Mouse (Mus musculus): ENCODE measurements around the gene Dnttip2. TPM values are rescaled to one million over a fixed set of nuclear protein-coding genes. Genes with fewer than 3 reads are reported as not detected.
A peak's percentile ranks its signal among the peaks of the same experiment; 100 is the strongest.

Gene Dnttip2
- polyA plus RNA-seq, 1 experiment from 2014 or later, result 48.2 TPM

- peak; percentile 89 for ATAC-seq (ENCODE audit: low read depth)
- peak within 1 kb of the TSS; percentile 92 for H3K4me2 ChIP-seq (ENCODE audit: low read depth, low read length)
- H3K36me3 ChIP-seq (ENCODE audit: control insufficient read depth, insufficient read depth, low read length), result no peaks in the 10 kb centered on the region
- peaks cover 34% of the 10 kb centered on the region for H3K4me1 ChIP-seq (ENCODE audit: control insufficient read depth, insufficient read depth, low read length)
- peak within 1 kb of the TSS; percentile 85 for H3K4me3 ChIP-seq (ENCODE audit: low read depth, low read length)
- 1% methylated on average over 37 of the region's 37 CpGs for WGBS
- H3K9ac ChIP-seq (replicated peaks; ENCODE audit: low read depth, low read length), result peak within 1 kb of the TSS; percentile 99
- no peaks in the 10 kb centered on the region for H3K9me3 ChIP-seq (ENCODE audit: control insufficient read depth, low read length)
- H3K27ac ChIP-seq (ENCODE audit: low read depth, low read length), result peak within 1 kb of the TSS; percentile 100
- H3K27me3 ChIP-seq (ENCODE audit: control insufficient read depth, insufficient read depth, low read length), result no peaks in the 10 kb centered on the region; the same call in 1 of the 2 replicates
Observed at GRCm38 (mm10) chr3:122293954-122294850, 20.0 kb downstream of the Dnttip2 start, which contains the start of gene Bcar3. Gene Bcar3, plus strand, starts transcription at chr3:122294136.

- no peak overlapping the region for H3K4me3 ChIP-seq (ENCODE audit: low read depth, low read length)
- no peaks in the 10 kb centered on the region for H3K36me3 ChIP-seq (ENCODE audit: control insufficient read depth, insufficient read depth, low read length)
- peak overlapping the region; percentile 100 for H3K27ac ChIP-seq (ENCODE audit: low read depth, low read length)
- no peak overlapping the region for H3K4me2 ChIP-seq (ENCODE audit: low read depth, low read length)
- no peaks in the 10 kb centered on the region for H3K9me3 ChIP-seq (ENCODE audit: control insufficient read depth, low read length)
- no peak overlapping the region for H3K9ac ChIP-seq (replicated peaks; ENCODE audit: low read depth, low read length)
- H3K4me1 ChIP-seq (ENCODE audit: control insufficient read depth, insufficient read depth, low read length), result peaks cover 34% of the 10 kb centered on the region
- ATAC-seq (ENCODE audit: low read depth), result no peak
- under 1% methylated on average over 5 of the region's 5 CpGs for WGBS
- no peaks in the 10 kb centered on the region; the same call in 1 of the 2 replicates for H3K27me3 ChIP-seq (ENCODE audit: control insufficient read depth, insufficient read depth, low read length)
Observed at GRCm38 (mm10) chr3:122295511-122295910, 21.3 kb downstream of the Dnttip2 start.

- no peak overlapping the region for H3K9ac ChIP-seq (replicated peaks; ENCODE audit: low read depth, low read length)
- H3K4me1 ChIP-seq (ENCODE audit: control insufficient read depth, insufficient read depth, low read length), result peaks cover 28% of the 10 kb centered on the region
- peak overlapping the region; percentile 29; the same call in 1 of the 2 replicates for H3K27ac ChIP-seq (ENCODE audit: low read depth, low read length)
- H3K27me3 ChIP-seq (ENCODE audit: control insufficient read depth, insufficient read depth, low read length), result no peaks in the 10 kb centered on the region; the same call in 1 of the 2 replicates
- no peak for ATAC-seq (ENCODE audit: low read depth)
- H3K4me3 ChIP-seq (ENCODE audit: low read depth, low read length), result no peak overlapping the region
- no peak overlapping the region for H3K4me2 ChIP-seq (ENCODE audit: low read depth, low read length)
- H3K9me3 ChIP-seq (ENCODE audit: control insufficient read depth, low read length), result no peaks in the 10 kb centered on the region
- 58% methylated on average over 5 of the region's 5 CpGs for WGBS
- H3K36me3 ChIP-seq (ENCODE audit: control insufficient read depth, insufficient read depth, low read length), result no peaks in the 10 kb centered on the region
Observed at GRCm38 (mm10) chr3:122296979-122297378, 22.8 kb downstream of the Dnttip2 start.

- no peak overlapping the region for H3K27ac ChIP-seq (ENCODE audit: low read depth, low read length)
- no peak for ATAC-seq (ENCODE audit: low read depth)
- H3K4me1 ChIP-seq (ENCODE audit: control insufficient read depth, insufficient read depth, low read length), result 0 out of 2 replicates have a peak, but pooled peaks cover 5% of the 10 kb centered on the region
- H3K4me2 ChIP-seq (ENCODE audit: low read depth, low read length), result no peak overlapping the region
- H3K36me3 ChIP-seq (ENCODE audit: control insufficient read depth, insufficient read depth, low read length), result no peaks in the 10 kb centered on the region
- H3K9ac ChIP-seq (replicated peaks; ENCODE audit: low read depth, low read length), result no peak overlapping the region
- H3K4me3 ChIP-seq (ENCODE audit: low read depth, low read length), result no peak overlapping the region
- no peaks in the 10 kb centered on the region for H3K27me3 ChIP-seq (ENCODE audit: control insufficient read depth, insufficient read depth, low read length)
- no peaks in the 10 kb centered on the region for H3K9me3 ChIP-seq (ENCODE audit: control insufficient read depth, low read length)
- WGBS, result 70% methylated on average over 9 of the region's 9 CpGs
Observed at GRCm38 (mm10) chr3:122300983-122301919, 27.1 kb downstream of the Dnttip2 start.

- WGBS, result 94% methylated on average over 4 of the region's 4 CpGs
- Histone ChIP-seq H3K4me1 (ENCODE audit: control insufficient read depth, insufficient read depth, low read length) (0 out of 2 replicates have a peak, but pooled peaks cover 3% of the 10 kb centered on the region), H3K9ac (replicated peaks; ENCODE audit: low read depth, low read length) (no peak overlapping the region), H3K27ac (ENCODE audit: low read depth, low read length) (no peak overlapping the region), H3K9me3 (ENCODE audit: control insufficient read depth, low read length) (no peaks in the 10 kb centered on the region), H3K4me2 (ENCODE audit: low read depth, low read length) (no peak overlapping the region), H3K36me3 (ENCODE audit: control insufficient read depth, insufficient read depth, low read length) (no peaks in the 10 kb centered on the region), H3K27me3 (ENCODE audit: control insufficient read depth, insufficient read depth, low read length) (no peaks in the 10 kb centered on the region), H3K4me3 (ENCODE audit: low read depth, low read length) (no peak overlapping the region)
- ATAC-seq (ENCODE audit: low read depth), result no peak
Observed at GRCm38 (mm10) chr3:122304560-122304959, 30.4 kb downstream of the Dnttip2 start.

GRCm38 (mm10) chr3:122307894-122308671 is 33.9 kb downstream of the Dnttip2 start:
- Histone ChIP-seq H3K4me1 (ENCODE audit: control insufficient read depth, insufficient read depth, low read length) (no peaks in the 10 kb centered on the region), H3K4me2 (ENCODE audit: low read depth, low read length) (no peak overlapping the region), H3K4me3 (ENCODE audit: low read depth, low read length) (no peak overlapping the region), H3K27me3 (ENCODE audit: control insufficient read depth, insufficient read depth, low read length) (no peaks in the 10 kb centered on the region), H3K36me3 (ENCODE audit: control insufficient read depth, insufficient read depth, low read length) (no peaks in the 10 kb centered on the region), H3K27ac (ENCODE audit: low read depth, low read length) (no peak overlapping the region), H3K9me3 (ENCODE audit: control insufficient read depth, low read length) (no peaks in the 10 kb centered on the region), H3K9ac (replicated peaks; ENCODE audit: low read depth, low read length) (no peak overlapping the region)
- WGBS, result 74% methylated on average over 4 of the region's 4 CpGs
- no peak for ATAC-seq (ENCODE audit: low read depth)

GRCm38 (mm10) chr3:122308981-122309380 is 34.8 kb downstream of the Dnttip2 start:
- no peaks in the 10 kb centered on the region for H3K4me1 ChIP-seq (ENCODE audit: control insufficient read depth, insufficient read depth, low read length)
- H3K27ac ChIP-seq (ENCODE audit: low read depth, low read length), result no peak overlapping the region
- WGBS, result 34% methylated on average over 6 of the region's 6 CpGs
- H3K27me3 ChIP-seq (ENCODE audit: control insufficient read depth, insufficient read depth, low read length), result no peaks in the 10 kb centered on the region
- no peaks in the 10 kb centered on the region for H3K36me3 ChIP-seq (ENCODE audit: control insufficient read depth, insufficient read depth, low read length)
- H3K4me3 ChIP-seq (ENCODE audit: low read depth, low read length), result no peak overlapping the region
- H3K9ac ChIP-seq (replicated peaks; ENCODE audit: low read depth, low read length), result no peak overlapping the region
- H3K9me3 ChIP-seq (ENCODE audit: control insufficient read depth, low read length), result no peaks in the 10 kb centered on the region
- H3K4me2 ChIP-seq (ENCODE audit: low read depth, low read length), result no peak overlapping the region
- no peak for ATAC-seq (ENCODE audit: low read depth)

GRCm38 (mm10) chr3:122312078-122312477 is 37.9 kb downstream of the Dnttip2 start:
- no peak overlapping the region for H3K4me3 ChIP-seq (ENCODE audit: low read depth, low read length)
- H3K27ac ChIP-seq (ENCODE audit: low read depth, low read length), result no peak overlapping the region
- no peaks in the 10 kb centered on the region for H3K27me3 ChIP-seq (ENCODE audit: control insufficient read depth, insufficient read depth, low read length)
- H3K4me1 ChIP-seq (ENCODE audit: control insufficient read depth, insufficient read depth, low read length), result no peaks in the 10 kb centered on the region
- 18% methylated on average over 2 of the region's 2 CpGs for WGBS
- H3K36me3 ChIP-seq (ENCODE audit: control insufficient read depth, insufficient read depth, low read length), result no peaks in the 10 kb centered on the region
- peak; percentile 58; the same call in 1 of the 2 replicates for ATAC-seq (ENCODE audit: low read depth)
- H3K9ac ChIP-seq (replicated peaks; ENCODE audit: low read depth, low read length), result no peak overlapping the region
- H3K4me2 ChIP-seq (ENCODE audit: low read depth, low read length), result no peak overlapping the region
- H3K9me3 ChIP-seq (ENCODE audit: control insufficient read depth, low read length), result no peaks in the 10 kb centered on the region
